Mouse (Mus musculus) bone marrow macrophage, adult 2 months (primary cell): ENCODE data around the gene Tomm20l.

Experiments used
- CTCF ChIP-seq: IDR thresholded peaks from 2 replicates; pipeline ENCODE4 v1.5.1; 2012; ENCODE audit warnings: low read depth, mild to moderate bottlenecking, low read length, moderate library complexity
- POLR2A ChIP-seq: IDR thresholded peaks from 2 replicates; pipeline ENCODE4 v1.6.1; 2012; ENCODE audit warnings: mild to moderate bottlenecking, low read depth, low read length, borderline replicate concordance

DNA sequence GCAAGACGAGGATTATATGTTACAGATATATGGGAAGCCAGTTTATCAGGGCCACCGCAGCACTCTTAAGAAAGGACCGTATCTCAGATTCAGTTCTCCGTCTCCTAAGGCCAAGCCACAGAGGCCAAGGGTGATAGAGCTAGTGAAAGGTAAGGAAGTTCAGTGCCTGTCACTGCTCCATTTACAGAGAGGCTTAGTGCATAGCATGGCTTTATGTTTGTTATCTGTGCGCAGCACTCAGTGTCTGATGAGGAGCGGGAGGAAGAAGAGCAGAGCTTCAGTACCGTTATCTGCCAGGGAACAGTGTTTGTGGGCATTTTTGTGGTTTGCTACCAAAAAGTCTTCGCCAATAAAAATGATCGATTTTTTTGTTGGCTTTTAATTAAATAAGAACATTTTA is 53.2 kb downstream of the Tomm20l start:
- no peak for TF ChIP-seq CTCF
- no peak for TF ChIP-seq POLR2A
